Mouse (Mus musculus): ENCODE data around the gene Cdk18. TPM values are rescaled to one million over a fixed set of nuclear protein-coding genes. Genes with fewer than 3 reads are reported as not detected.

Cdk18 gene
- total and polyA plus RNA-seq, 3 experiments, result 0.32 to 2.5 (median 1.1) TPM

GRCm38 (mm10) chr1:132149410-132149809 lies 9.9 kb upstream of the Cdk18 start:
- TF ChIP-seq NRF1 (IDR thresholded peaks at IDR 0.05; ENCODE audit: low read depth, low read length) (no peak), CHD2 (IDR thresholded peaks at IDR 0.05; ENCODE audit: low read length) (no peak), SIN3A (IDR thresholded peaks at IDR 0.05; ENCODE audit: low read length) (no peak), KAT2A (IDR thresholded peaks at IDR 0.05; ENCODE audit: insufficient replicate concordance, low read length) (no peak), RAD21 (IDR thresholded peaks at IDR 0.05; ENCODE audit: low read depth, low read length) (no peak), UBTF (IDR thresholded peaks at IDR 0.05; ENCODE audit: low read depth, low read length) (no peak), BHLHE40 (IDR thresholded peaks at IDR 0.05; ENCODE audit: low read depth, low read length) (peak; percentile 58), JUN (IDR thresholded peaks at IDR 0.05; ENCODE audit: insufficient read depth, low read depth, low read length) (no peak)
- Histone ChIP-seq H3K9ac (ENCODE audit: insufficient read depth, low read depth) (no peak overlapping the region), H3K27ac (ENCODE audit: insufficient read depth, low read depth) (no peak overlapping the region), H3K4me2 (ENCODE audit: insufficient read depth, low read depth, poor library complexity, severe bottlenecking) (no peak overlapping the region), H3K27me3 (replicated peaks) (peaks cover 21% of the 10 kb centered on the region), H3K9me3 (replicated peaks; ENCODE audit: low read length) (no peaks in the 10 kb centered on the region), H3K36me3 (replicated peaks in 1 of 2; ENCODE audit: control insufficient read depth in 1 of 2, insufficient read depth in 1 of 2, low read length in 1 of 2) (no peaks in the 10 kb centered on the region), H3K79me2 (replicated peaks; ENCODE audit: control insufficient read depth, extremely low read depth, insufficient read depth, poor library complexity, severe bottlenecking) (no peaks in the 10 kb centered on the region), H3K4me3 (replicated peaks in 1 of 3; ENCODE audit: low read depth in 2 of 3, low read length in 2 of 3, poor library complexity in 1 of 3) (no peak overlapping the region), H3K4me1 (ENCODE audit: control insufficient read depth in 1 of 2, insufficient read depth in 2 of 2) (peaks cover 12 to 34% of the 10 kb centered on the region in 2 experiments)
- no peak for DNase-seq (ENCODE audit: extremely low read depth)
- in situ Hi-C loops (cut with MboI; ENCODE audit: low pct_ligation_motif_present, low pct_unique_long_range_greater_than_20kb, low sequenced_read_pairs), result no loop called here
- dilution Hi-C loops (cut with MboI; ENCODE audit: extremely low pct_ligation_motif_present, extremely low pct_unique_long_range_greater_than_20kb, low sequenced_read_pairs), result no loop called here

GRCm38 (mm10) chr1:132145973-132146685 lies 6.6 kb upstream of the Cdk18 start:
- Histone ChIP-seq H3K4me2 (ENCODE audit: insufficient read depth, low read depth, poor library complexity, severe bottlenecking) (no peak overlapping the region), H3K4me3 (replicated peaks in 1 of 3; ENCODE audit: low read depth in 2 of 3, low read length in 2 of 3, poor library complexity in 1 of 3) (no peak overlapping the region), H3K4me1 (ENCODE audit: control insufficient read depth in 1 of 2, insufficient read depth in 2 of 2) (peaks cover 10 to 25% of the 10 kb centered on the region in 2 experiments), H3K9ac (ENCODE audit: insufficient read depth, low read depth) (no peak overlapping the region), H3K27me3 (replicated peaks) (peaks cover 35% of the 10 kb centered on the region), H3K9me3 (replicated peaks; ENCODE audit: low read length) (no peaks in the 10 kb centered on the region), H3K27ac (ENCODE audit: insufficient read depth, low read depth) (no peak overlapping the region), H3K79me2 (replicated peaks; ENCODE audit: control insufficient read depth, extremely low read depth, insufficient read depth, poor library complexity, severe bottlenecking) (no peaks in the 10 kb centered on the region), H3K36me3 (replicated peaks in 1 of 2; ENCODE audit: control insufficient read depth in 1 of 2, insufficient read depth in 1 of 2, low read length in 1 of 2) (no peaks in the 10 kb centered on the region)
- no peak for TF ChIP-seq JUND (conservative IDR thresholded peaks at IDR 0.05; ENCODE audit: low read depth, low read length)
- no peak for TF ChIP-seq MEF2A (IDR thresholded peaks at IDR 0.05; ENCODE audit: borderline replicate concordance, low read depth, low read length)
- TF ChIP-seq ETS1 (conservative IDR thresholded peaks at IDR 0.05; ENCODE audit: low read depth, low read length), result no peak
- no peak for TF ChIP-seq CTCF (conservative IDR thresholded peaks at IDR 0.05 in 1 of 2, IDR thresholded peaks at IDR 0.05 in 1 of 2; ENCODE audit: low read depth in 2 of 2, low read length in 2 of 2)
- TF ChIP-seq HCFC1 (IDR thresholded peaks at IDR 0.05; ENCODE audit: low read depth, low read length), result no peak
- no peak for TF ChIP-seq RAD21 (IDR thresholded peaks at IDR 0.05; ENCODE audit: low read depth, low read length)
- TF ChIP-seq ZC3H11A (IDR thresholded peaks at IDR 0.05; ENCODE audit: low read depth, low read length), result no peak
- TF ChIP-seq TCF12 (IDR thresholded peaks at IDR 0.05; ENCODE audit: low read depth, low read length), result no peak
- no peak for TF ChIP-seq ELF1 (IDR thresholded peaks at IDR 0.05; ENCODE audit: low read depth, low read length)
- TF ChIP-seq ZNF384 (IDR thresholded peaks at IDR 0.05; ENCODE audit: low read depth, low read length), result no peak
- no peak for TF ChIP-seq KAT2A (IDR thresholded peaks at IDR 0.05; ENCODE audit: insufficient replicate concordance, low read length)
- TF ChIP-seq UBTF (IDR thresholded peaks at IDR 0.05; ENCODE audit: low read depth, low read length), result no peak
- TF ChIP-seq CHD2 (IDR thresholded peaks at IDR 0.05; ENCODE audit: low read length), result no peak
- TF ChIP-seq BHLHE40 (IDR thresholded peaks at IDR 0.05; ENCODE audit: low read depth, low read length), result no peak
- TF ChIP-seq SMC3 (IDR thresholded peaks at IDR 0.05; ENCODE audit: low read depth, low read length), result no peak
- no peak for TF ChIP-seq MYC (IDR thresholded peaks at IDR 0.05; ENCODE audit: low read depth, low read length)
- no peak for TF ChIP-seq USF2 (conservative IDR thresholded peaks at IDR 0.05; ENCODE audit: low read depth, low read length)
- no peak for TF ChIP-seq SIN3A (IDR thresholded peaks at IDR 0.05; ENCODE audit: low read length)
- in situ Hi-C loops (cut with MboI; ENCODE audit: low pct_ligation_motif_present, low pct_unique_long_range_greater_than_20kb, low sequenced_read_pairs) (no loop called here), dilution Hi-C loops (cut with MboI; ENCODE audit: extremely low pct_ligation_motif_present, extremely low pct_unique_long_range_greater_than_20kb, low sequenced_read_pairs) (no loop called here)
- no peak for DNase-seq (ENCODE audit: extremely low read depth)

Measured in CH12.LX (cell line).